Mouse (Mus musculus) kidney, postnatal 36 days (tissue): ENCODE data around the gene Hist1h2ap.
A peak's percentile ranks its signal among the peaks of the same experiment; 100 is the strongest.
"Not testable (repeated sequence)": the region's sequence is repeated elsewhere in the genome, so short reads cannot be mapped to it uniquely, and the experiment has no call there.

Experiments
- DNase-seq, 2 experiments: peaks; one replicate each; pipeline ENCODE4 v3.0.0; 2021 to 2022; ENCODE audit warnings: mixed read lengths in 2 of 2

Hist1h2ap gene

GRCm38 (mm10) chr13:21803058-21803457 lies 30.2 kb downstream of the Hist1h2ap start:
- DNase-seq, result not testable (repeated sequence)

GRCm38 (mm10) chr13:21797163-21797562 lies 36.1 kb downstream of the Hist1h2ap start:
- not testable (repeated sequence) for DNase-seq

GRCm38 (mm10) chr13:21795584-21795983 lies 37.7 kb downstream of the Hist1h2ap start:
- no peak for DNase-seq

- DNase-seq, result no peak
Measured at GRCm38 (mm10) chr13:21790601-21791283, 42.6 kb downstream of the Hist1h2ap start.

- DNase-seq, result no peak
Measured at GRCm38 (mm10) chr13:21789925-21790324, 43.4 kb downstream of the Hist1h2ap start.

- DNase-seq, result no peak
Measured at GRCm38 (mm10) chr13:21787760-21788593, 45.3 kb downstream of the Hist1h2ap start.

- DNase-seq, result peak; percentile 76 to 93
Measured at GRCm38 (mm10) chr13:21786899-21787629, 46.2 kb downstream of the Hist1h2ap start, which contains the start of the genes Hist1h2an and Hist1h2bp. Gene Hist1h2an (minus strand): TSS chr13:21787218. Gene Hist1h2bp (plus strand): TSS chr13:21787461.

- no peak for DNase-seq
Measured at GRCm38 (mm10) chr13:21786189-21786898, 47.0 kb downstream of the Hist1h2ap start.

GRCm38 (mm10) chr13:21784311-21784710 lies 49.0 kb downstream of the Hist1h2ap start:
- no peak for DNase-seq

GRCm38 (mm10) chr13:21783734-21784161 lies 49.6 kb downstream of the Hist1h2ap start:
- DNase-seq, result peak in 1 of 2 experiments; percentile 17

- DNase-seq, result peak; percentile 46 to 73
Measured at GRCm38 (mm10) chr13:21783255-21783617, 50.1 kb downstream of the Hist1h2ap start, which contains the start of gene Hist1h3i. Gene Hist1h3i (minus strand): TSS chr13:21783370.
